24 mouse cellular contexts compared by ENCODE assay signal in genomic region chr17:67927864-67928263, GRCm38 (mm10).
DNase-seq lines count a peak whose midpoint lies in the region; ATAC-seq and TF ChIP-seq lines count a peak whose summit lies in the region.
"Had no signal": no experiment of that assay in that cellular context is flagged by ENCODE, and none has a peak within 500 bp of the region (broad histone marks: within the 10 kb centered on the region; RNA-seq: fewer than 3 reads in every experiment).

No protein-coding gene starts in this region.

- peaks cover 8% of the 10 kb centered on the region for H3K36me3 ChIP-seq in heart, embryonic 13.5 days
- H3K36me3 ChIP-seq in heart, adult 2 months (ENCODE audit: control insufficient read depth, insufficient read depth, low read length): no peaks in the 10 kb centered on the region
- peaks cover 17% of the 10 kb centered on the region; the same call in 1 of the 2 replicates for H3K36me3 ChIP-seq in lung, embryonic 14.5 days (ENCODE audit: insufficient read depth)

- H3K27ac ChIP-seq in heart, embryonic 13.5 days (replicated peaks): peak overlapping the region; percentile 40
- no peak overlapping the region for H3K27ac ChIP-seq in heart, adult 2 months
- H3K27ac ChIP-seq in lung, embryonic 14.5 days (ENCODE audit: low read depth): 0 out of 2 replicates have a peak overlapping the region, but pooled peaks have one; percentile 3
- H3K27ac ChIP-seq: embryonic facial prominence, embryonic 13.5 days; forebrain, embryonic 10.5 days; forebrain, embryonic 13.5 days; hindbrain, embryonic 14.5 days; hindbrain, postnatal 0 days had no signal

- no peak overlapping the region for H3K9ac ChIP-seq in heart, embryonic 13.5 days
- no peak overlapping the region for H3K9ac ChIP-seq in heart, adult 2 months (ENCODE audit: low read depth, low read length)
- no peak overlapping the region for H3K9ac ChIP-seq in lung, embryonic 14.5 days
- H3K9ac ChIP-seq: embryonic facial prominence, embryonic 13.5 days; forebrain, embryonic 13.5 days; hindbrain, embryonic 14.5 days had no signal

- H3K4me3 ChIP-seq in heart, embryonic 13.5 days: no peak overlapping the region
- no peak overlapping the region for H3K4me3 ChIP-seq in heart, adult 2 months
- no peak overlapping the region for H3K4me3 ChIP-seq in lung, embryonic 14.5 days (ENCODE audit: low read depth, low read length)
- H3K4me3 ChIP-seq: embryonic facial prominence, embryonic 13.5 days; forebrain, embryonic 10.5 days; forebrain, embryonic 13.5 days had no signal

- peaks cover 12% of the 10 kb centered on the region for H3K4me1 ChIP-seq in heart, embryonic 13.5 days
- H3K4me1 ChIP-seq in heart, adult 2 months (ENCODE audit: control insufficient read depth, insufficient read depth, low read length): no peaks in the 10 kb centered on the region
- no peaks in the 10 kb centered on the region for H3K4me1 ChIP-seq in lung, embryonic 14.5 days (ENCODE audit: insufficient read depth)
- H3K4me1 ChIP-seq: forebrain, embryonic 10.5 days; forebrain, embryonic 13.5 days had no signal

- no peak for TF ChIP-seq POLR2A in heart, adult 2 months (IDR thresholded peaks at IDR 0.05; ENCODE audit: insufficient read depth, low read depth, low read length)

- no peak for DNase-seq in heart, adult 2 months
- no peak for DNase-seq in lung, embryonic 14.5 days
- DNase-seq in lung, adult 18-20 months: no peak
- DNase-seq in lung, postnatal 36 days: peak; percentile 28
- DNase-seq in lung, postnatal 4 days: no peak
- DNase-seq: adrenal gland, adult 2 months; adrenal gland, postnatal 14 days; cerebellum, adult 11 months; cerebellum, adult 2 months; cerebellum, adult 9-11 months; cerebellum, postnatal 25 days; gastrocnemius, postnatal 10 days; gastrocnemius, postnatal 36 days; heart, postnatal 14 days; heart, postnatal 4 days had no signal

- no peak for TF ChIP-seq EP300 in heart, adult 2 months (IDR thresholded peaks at IDR 0.05; ENCODE audit: insufficient read depth, low read depth, low read length)

- H3K9me3 ChIP-seq in heart, embryonic 13.5 days: no peaks in the 10 kb centered on the region
- H3K9me3 ChIP-seq in lung, embryonic 14.5 days (ENCODE audit: low read depth, low read length): no peaks in the 10 kb centered on the region
- H3K9me3 ChIP-seq: embryonic facial prominence, embryonic 13.5 days; forebrain, embryonic 10.5 days; forebrain, embryonic 13.5 days had no signal

- ATAC-seq in heart, embryonic 13.5 days (ENCODE audit: extremely low read depth, insufficient number of reproducible peaks, low FRiP score, low TSS enrichment): no peak
- ATAC-seq in lung, embryonic 14.5 days (ENCODE audit: insufficient read depth): no peak
- ATAC-seq: CD4-positive, CD25-positive, alpha-beta regulatory T cell, adult 4 months; forebrain, embryonic 13.5 days; forebrain, embryonic 16.5 days; hindbrain, postnatal 0 days; inflammation-experienced regulatory T-cells, adult 6 months had no signal

- H3K79me2 ChIP-seq in heart, adult 2 months (replicated peaks; ENCODE audit: control insufficient read depth, insufficient read depth, low read length): peaks cover 2% of the 10 kb centered on the region; the same call in 1 of the 2 replicates

- H3K4me2 ChIP-seq in heart, embryonic 13.5 days: no peak overlapping the region
- H3K4me2 ChIP-seq in lung, embryonic 14.5 days: no peak overlapping the region
- H3K4me2 ChIP-seq: embryonic facial prominence, embryonic 13.5 days; forebrain, embryonic 13.5 days; hindbrain, embryonic 14.5 days had no signal

- 71% methylated on average over 8 of the region's 8 CpGs for WGBS in heart, embryonic 13.5 days
- 92% methylated on average over 8 of the region's 8 CpGs for WGBS in heart, adult 2 months
- WGBS in lung, embryonic 14.5 days: 84% methylated on average over 8 of the region's 8 CpGs

- intact Hi-C loops in heart, adult 2 months (cut with DNase I): no loop called here

- no peaks in the 10 kb centered on the region for H3K27me3 ChIP-seq in heart, embryonic 13.5 days (replicated peaks)
- no peaks in the 10 kb centered on the region for H3K27me3 ChIP-seq in heart, adult 2 months (ENCODE audit: control insufficient read depth, insufficient read depth, low read length)
- H3K27me3 ChIP-seq in lung, embryonic 14.5 days (ENCODE audit: insufficient read depth, low read length): no peaks in the 10 kb centered on the region
- H3K27me3 ChIP-seq: embryonic facial prominence, embryonic 13.5 days; forebrain, embryonic 13.5 days had no signal

- no peak for TF ChIP-seq CTCF in heart, adult 2 months (IDR thresholded peaks at IDR 0.05)
- TF ChIP-seq CTCF in lung, embryonic 14.5 days (IDR thresholded peaks at IDR 0.05; ENCODE audit: low read depth): no peak
